Mouse (Mus musculus): ENCODE data around the gene Slc4a8. TPM values are rescaled to one million over a fixed set of nuclear protein-coding genes. Genes with fewer than 3 reads are reported as not detected.

The Slc4a8 gene
- total RNA-seq, 2 experiments from 2014 or later: 3.0 to 3.9 TPM

DNA sequence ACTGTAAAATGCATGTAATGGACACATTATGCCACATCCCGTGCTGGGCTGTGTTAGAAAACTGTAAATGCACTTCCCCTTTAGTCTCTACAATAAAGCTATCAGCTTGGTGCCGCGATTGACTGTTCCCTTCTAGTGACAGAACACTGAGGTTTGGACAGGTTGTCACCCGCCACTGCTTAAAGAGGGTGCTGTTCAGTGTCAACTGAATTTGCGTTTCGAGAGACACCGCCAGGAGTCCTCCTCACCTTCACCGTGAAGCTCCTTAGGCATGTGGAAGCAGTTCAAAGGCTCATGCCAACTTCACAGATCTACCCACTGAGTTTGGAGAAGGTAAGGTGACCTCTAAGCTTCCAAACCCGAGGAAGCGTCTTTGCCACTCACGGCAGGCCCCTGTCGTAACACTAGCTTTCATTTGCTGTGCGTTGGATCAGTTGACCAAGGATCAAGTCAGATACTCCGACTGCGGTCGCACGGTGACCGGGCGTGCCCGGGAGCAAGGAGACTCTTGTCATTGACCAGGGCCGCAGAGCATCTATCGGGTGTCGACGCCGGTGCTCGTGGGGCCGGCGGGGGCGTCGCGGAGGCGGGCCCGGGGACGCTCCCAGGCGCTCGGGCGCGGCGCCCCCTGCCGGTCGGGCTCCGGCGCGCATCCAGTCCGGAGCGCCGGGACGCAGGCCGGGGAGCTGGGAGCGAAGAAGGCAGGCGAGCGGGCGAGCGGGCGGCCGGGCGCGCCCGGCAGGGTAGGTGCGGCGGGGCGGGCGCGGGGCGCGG is 108.6 kb downstream of the Slc4a8 start:
- intact Hi-C loops (cut with DNase I): no loop called here

DNA sequence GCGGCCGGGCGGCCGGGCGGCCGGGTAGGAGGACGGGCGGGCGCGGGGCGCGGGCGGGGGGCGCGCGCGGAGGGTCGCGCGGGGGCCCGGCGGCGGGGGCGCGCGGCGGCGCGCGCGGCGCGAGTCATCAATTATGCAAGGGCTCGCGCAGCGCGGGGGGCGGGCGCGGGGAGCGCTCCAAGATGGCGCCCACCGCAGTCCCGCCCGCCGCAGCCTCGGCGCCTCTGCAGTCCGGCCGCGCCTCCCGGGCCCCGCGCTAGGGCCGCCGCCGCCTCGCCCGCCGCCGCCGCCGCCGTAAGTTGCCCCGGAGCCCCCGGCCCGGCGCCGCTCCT is 109.2 kb downstream of the Slc4a8 start:
- intact Hi-C loops (cut with DNase I): no loop called here

More for the DNA sequence above, 108.6 kb downstream of the Slc4a8 start:
- DNase-seq (ENCODE audit: low spot score): no peak

DNA sequence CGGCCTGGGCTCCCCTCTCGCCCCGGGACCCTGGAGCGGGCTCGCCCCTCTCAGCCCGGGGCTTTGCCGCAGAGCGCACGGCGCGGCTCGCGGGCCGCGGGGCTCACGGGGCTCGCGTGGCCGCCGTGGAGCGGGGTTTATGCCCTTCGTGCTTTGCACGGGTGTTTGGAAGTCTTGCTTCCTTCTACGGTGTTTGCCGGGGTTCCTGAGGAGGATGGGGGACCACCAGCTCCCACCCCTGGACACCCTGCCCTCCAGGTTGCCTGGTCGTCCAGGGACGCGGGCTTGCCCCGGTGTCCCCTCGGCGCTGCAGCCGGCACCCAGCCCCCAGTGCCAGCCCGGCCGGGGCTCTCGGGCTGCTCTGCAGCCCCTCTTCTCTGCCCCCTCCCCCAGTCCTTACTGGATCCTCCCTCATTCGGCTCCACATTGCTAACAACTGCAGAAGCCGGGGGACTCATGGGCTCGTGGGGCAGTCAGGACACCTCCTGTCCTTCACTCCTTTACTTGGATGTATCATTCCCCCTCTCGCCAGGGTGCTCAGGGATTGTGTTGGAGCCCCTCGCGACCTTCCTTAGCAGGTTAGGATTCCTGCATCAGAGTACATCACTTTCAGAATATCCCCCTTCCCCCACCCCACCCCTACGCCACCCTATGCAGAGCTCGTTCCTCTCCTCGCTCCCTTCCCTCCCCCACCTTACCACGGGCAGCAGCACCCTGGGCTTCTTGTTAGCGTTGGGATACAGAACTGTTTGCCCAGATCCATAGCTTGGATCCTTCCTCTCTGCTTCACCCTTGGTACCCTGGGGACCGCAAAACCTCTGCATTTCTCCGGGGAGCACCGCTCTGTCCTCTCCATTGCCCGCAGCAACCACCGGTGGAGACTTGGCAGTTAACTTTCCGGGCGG is 109.8 kb downstream of the Slc4a8 start:
- intact Hi-C loops (cut with DNase I): no loop called here

More for the DNA sequence above, 109.2 kb downstream of the Slc4a8 start:
- no peak for DNase-seq (ENCODE audit: low spot score)

DNA sequence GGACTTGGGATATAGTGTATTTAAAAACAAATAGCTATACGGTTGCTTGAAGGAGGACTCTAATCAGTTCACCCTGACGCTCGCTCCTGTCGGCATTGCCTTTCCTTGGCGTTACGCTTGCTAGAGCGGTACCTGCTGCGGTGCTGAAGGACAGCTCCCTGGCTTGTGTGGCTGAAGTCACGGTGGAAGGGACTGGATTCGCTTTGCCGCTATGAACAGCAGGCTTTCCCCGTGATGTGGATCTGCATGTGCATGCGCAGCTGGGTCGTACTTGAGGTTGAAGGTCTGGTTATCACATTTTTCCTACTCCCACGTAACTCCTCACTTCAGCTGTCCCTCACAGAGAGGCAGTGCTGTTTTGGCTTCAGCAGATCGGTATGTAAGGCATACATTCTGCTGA is 111.6 kb downstream of the Slc4a8 start:
- intact Hi-C loops (cut with DNase I): no loop called here
- no peak for DNase-seq (ENCODE audit: low spot score)

More for the DNA sequence above, 109.8 kb downstream of the Slc4a8 start:
- DNase-seq (ENCODE audit: low spot score): no peak

Other genes starting within 250 kb of the Slc4a8 start
- gene Tfcp2, start 209.7 kb upstream of the Slc4a8 start, total RNA-seq (2021): 10 to 100 TPM; 12.6 to 13.3 TPM
- gene Pou6f1, start 161.8 kb upstream of the Slc4a8 start, total RNA-seq (2021): 10 to 100 TPM; 10.5 to 10.9 TPM
- 100 to 1,000 TPM; 145 to 156 TPM for gene Dazap2, start 146.4 kb upstream of the Slc4a8 start, total RNA-seq (2021)
- 10 to 100 TPM; 13.7 to 15.5 TPM for gene Smagp, start 124.8 kb upstream of the Slc4a8 start, total RNA-seq (2021)
- gene Bin2, start 92.2 kb upstream of the Slc4a8 start, total RNA-seq (2021): 1 to 10 TPM; 1.2 to 1.7 TPM
- under 1 TPM; 0.42 to 0.52 TPM for gene Cela1, start 73.8 kb upstream of the Slc4a8 start, total RNA-seq (2021)
- 1 to 10 TPM in 1 of 2 experiments, under 1 TPM in 1; 0.99 to 1.2 TPM for gene Galnt6, start 32.4 kb upstream of the Slc4a8 start, total RNA-seq (2021)
- gene Scn8a, start 108.1 kb downstream of the Slc4a8 start, total RNA-seq (2021): under 1 TPM; 0.18 to 0.25 TPM